Mouse (Mus musculus): ENCODE data around the gene Nebl. TPM values are rescaled to one million over a fixed set of nuclear protein-coding genes. Genes with fewer than 3 reads are reported as not detected.

The Nebl gene
- polyA plus RNA-seq, 2 experiments = 14.3 to 23.9 TPM

GRCm38 (mm10) chr2:17710083-17710482 lies 21.2 kb downstream of the Nebl start:
- Histone ChIP-seq H3K27ac (replicated peaks; ENCODE audit: low read depth, low read length) (no peak overlapping the region), H3K27me3 (ENCODE audit: control insufficient read depth, insufficient read depth, low read length) (no peaks in the 10 kb centered on the region), H3K4me2 (replicated peaks; ENCODE audit: low read depth, low read length, severe bottlenecking) (no peak overlapping the region), H3K9me3 (ENCODE audit: control insufficient read depth, low read length) (no peaks in the 10 kb centered on the region), H3K9ac (ENCODE audit: low read depth, low read length, severe bottlenecking) (no peak overlapping the region), H3K36me3 (ENCODE audit: control insufficient read depth, insufficient read depth, low read length) (no peaks in the 10 kb centered on the region), H3K4me1 (ENCODE audit: control insufficient read depth, insufficient read depth, low read length) (0 out of 2 replicates have a peak, but pooled peaks cover 4% of the 10 kb centered on the region), H3K4me3 (replicated peaks; ENCODE audit: low read length) (no peak overlapping the region)
- DNase-seq (ENCODE audit: low spot score) = no peak
- WGBS = 76% methylated on average over 2 of the region's 2 CpGs
- ATAC-seq (ENCODE audit: low FRiP score, low read depth) = no peak
- TF ChIP-seq POLR2A (IDR thresholded peaks at IDR 0.05; ENCODE audit: borderline replicate concordance, extremely low read depth, insufficient read depth, insufficient read length) = no peak

DNA sequence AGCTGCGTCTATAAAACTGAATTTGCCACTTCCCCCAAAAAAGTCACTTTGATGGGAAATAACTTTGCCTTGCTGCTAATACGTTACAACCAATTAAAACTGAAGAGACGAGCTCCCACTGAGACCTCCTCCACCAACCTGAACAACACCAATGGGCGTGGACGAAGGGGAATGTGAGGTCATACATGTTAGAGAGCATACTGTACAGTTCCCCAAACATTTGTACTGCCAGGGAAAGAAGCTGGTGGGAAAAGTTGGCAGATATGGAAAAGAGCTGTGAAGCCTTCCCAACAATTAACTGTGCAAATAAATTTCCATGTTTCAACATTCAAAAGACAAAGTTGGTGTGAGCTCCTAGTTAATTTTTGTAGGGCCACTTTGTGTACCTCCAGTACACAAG lies 25.3 kb downstream of the Nebl start:
- no peak overlapping the region for H3K27ac ChIP-seq (replicated peaks; ENCODE audit: low read depth, low read length)
- 0 out of 2 replicates have a peak, but pooled peaks cover 4% of the 10 kb centered on the region for H3K4me1 ChIP-seq (ENCODE audit: control insufficient read depth, insufficient read depth, low read length)
- no peaks in the 10 kb centered on the region for H3K9me3 ChIP-seq (ENCODE audit: control insufficient read depth, low read length)
- H3K27me3 ChIP-seq (ENCODE audit: control insufficient read depth, insufficient read depth, low read length) = no peaks in the 10 kb centered on the region
- H3K9ac ChIP-seq (ENCODE audit: low read depth, low read length, severe bottlenecking) = no peak overlapping the region
- 35% methylated on average over 5 of the region's 5 CpGs for WGBS
- H3K36me3 ChIP-seq (ENCODE audit: control insufficient read depth, insufficient read depth, low read length) = no peaks in the 10 kb centered on the region
- H3K4me3 ChIP-seq (replicated peaks; ENCODE audit: low read length) = no peak overlapping the region
- ATAC-seq (ENCODE audit: low FRiP score, low read depth) (no peak), DNase-seq (ENCODE audit: low spot score) (no peak)
- H3K4me2 ChIP-seq (replicated peaks; ENCODE audit: low read depth, low read length, severe bottlenecking) = no peak overlapping the region
- no peak for TF ChIP-seq POLR2A (IDR thresholded peaks at IDR 0.05; ENCODE audit: borderline replicate concordance, extremely low read depth, insufficient read depth, insufficient read length)

GRCm38 (mm10) chr2:17705426-17705825 lies 25.8 kb downstream of the Nebl start:
- Histone ChIP-seq H3K27me3 (ENCODE audit: control insufficient read depth, insufficient read depth, low read length) (no peaks in the 10 kb centered on the region), H3K4me2 (replicated peaks; ENCODE audit: low read depth, low read length, severe bottlenecking) (no peak overlapping the region), H3K9ac (ENCODE audit: low read depth, low read length, severe bottlenecking) (no peak overlapping the region), H3K36me3 (ENCODE audit: control insufficient read depth, insufficient read depth, low read length) (no peaks in the 10 kb centered on the region), H3K4me3 (replicated peaks; ENCODE audit: low read length) (no peak overlapping the region), H3K27ac (replicated peaks; ENCODE audit: low read depth, low read length) (no peak overlapping the region), H3K9me3 (ENCODE audit: control insufficient read depth, low read length) (no peaks in the 10 kb centered on the region), H3K4me1 (ENCODE audit: control insufficient read depth, insufficient read depth, low read length) (0 out of 2 replicates have a peak, but pooled peaks cover 4% of the 10 kb centered on the region)
- DNase-seq (ENCODE audit: low spot score) (no peak), ATAC-seq (ENCODE audit: low FRiP score, low read depth) (no peak)
- 53% methylated on average over 3 of the region's 3 CpGs for WGBS
- TF ChIP-seq POLR2A (IDR thresholded peaks at IDR 0.05; ENCODE audit: borderline replicate concordance, extremely low read depth, insufficient read depth, insufficient read length) = no peak

- Histone ChIP-seq H3K4me3 (replicated peaks; ENCODE audit: low read length) (no peak overlapping the region), H3K4me1 (ENCODE audit: control insufficient read depth, insufficient read depth, low read length) (0 out of 2 replicates have a peak, but pooled peaks cover 4% of the 10 kb centered on the region), H3K36me3 (ENCODE audit: control insufficient read depth, insufficient read depth, low read length) (no peaks in the 10 kb centered on the region), H3K9me3 (ENCODE audit: control insufficient read depth, low read length) (no peaks in the 10 kb centered on the region), H3K27ac (replicated peaks; ENCODE audit: low read depth, low read length) (no peak overlapping the region), H3K9ac (ENCODE audit: low read depth, low read length, severe bottlenecking) (no peak overlapping the region), H3K27me3 (ENCODE audit: control insufficient read depth, insufficient read depth, low read length) (no peaks in the 10 kb centered on the region), H3K4me2 (replicated peaks; ENCODE audit: low read depth, low read length, severe bottlenecking) (no peak overlapping the region)
- no peak for ATAC-seq (ENCODE audit: low FRiP score, low read depth)
- DNase-seq (ENCODE audit: low spot score) = no peak
- WGBS = 69% methylated on average over 2 of the region's 2 CpGs
- no peak for TF ChIP-seq POLR2A (IDR thresholded peaks at IDR 0.05; ENCODE audit: borderline replicate concordance, extremely low read depth, insufficient read depth, insufficient read length)
Observed at GRCm38 (mm10) chr2:17703170-17703512, 28.1 kb downstream of the Nebl start.

- H3K36me3 ChIP-seq (ENCODE audit: control insufficient read depth, insufficient read depth, low read length) = no peaks in the 10 kb centered on the region
- ATAC-seq (ENCODE audit: low FRiP score, low read depth) = no peak
- H3K4me1 ChIP-seq (ENCODE audit: control insufficient read depth, insufficient read depth, low read length) = 0 out of 2 replicates have a peak, but pooled peaks cover 4% of the 10 kb centered on the region
- TF ChIP-seq POLR2A (IDR thresholded peaks at IDR 0.05; ENCODE audit: borderline replicate concordance, extremely low read depth, insufficient read depth, insufficient read length) = no peak
- WGBS = 32% methylated on average over 7 of the region's 7 CpGs
- no peak overlapping the region for H3K4me3 ChIP-seq (replicated peaks; ENCODE audit: low read length)
- no peak overlapping the region for H3K4me2 ChIP-seq (replicated peaks; ENCODE audit: low read depth, low read length, severe bottlenecking)
- no peak overlapping the region for H3K27ac ChIP-seq (replicated peaks; ENCODE audit: low read depth, low read length)
- H3K9ac ChIP-seq (ENCODE audit: low read depth, low read length, severe bottlenecking) = no peak overlapping the region
- H3K27me3 ChIP-seq (ENCODE audit: control insufficient read depth, insufficient read depth, low read length) = no peaks in the 10 kb centered on the region
- no peak for DNase-seq (ENCODE audit: low spot score)
- no peaks in the 10 kb centered on the region for H3K9me3 ChIP-seq (ENCODE audit: control insufficient read depth, low read length)
Observed at GRCm38 (mm10) chr2:17702481-17703169, 28.6 kb downstream of the Nebl start.
